Mouse (Mus musculus) forebrain, postnatal 0 days (tissue): ENCODE data around the gene Mmp25. TPM values are rescaled to one million over a fixed set of nuclear protein-coding genes. Genes with fewer than 3 reads are reported as not detected.

Experiments
- ATAC-seq: fragments of 200-750 bp; cut with Nextera tagmentation; 2 replicates; pipeline ENCODE4 v1.8.0; 2017; ENCODE audit warnings: mild to moderate bottlenecking, moderate library complexity
- DNase-seq: peaks from one replicate; pipeline ENCODE4 v3.0.0-alpha.2; 2015
- H3K27ac ChIP-seq: fragments of 300-500 bp; sonication (generic); 2 replicates; pipeline ENCODE4 v1.5.1; 2014; ENCODE audit warnings: low read depth, mild to moderate bottlenecking, antibody characterized with exemption, low read length, moderate library complexity, mixed read lengths
- H3K27me3 ChIP-seq: fragments of 300-500 bp; sonication (generic); 2 replicates; pipeline ENCODE4 v1.6.1; 2014; ENCODE audit warnings: mild to moderate bottlenecking, low read length, mixed read lengths; ENCODE audit not compliant: insufficient read depth
- H3K36me3 ChIP-seq: fragments of 300-500 bp; sonication (generic); 2 replicates; pipeline ENCODE4 v1.6.1; 2014; ENCODE audit warnings: mild to moderate bottlenecking, moderate library complexity; ENCODE audit not compliant: insufficient read depth
- H3K4me1 ChIP-seq: fragments of 300-500 bp; sonication (generic); 2 replicates; pipeline ENCODE4 v1.6.1; 2014; ENCODE audit warnings: antibody characterized with exemption; ENCODE audit not compliant: insufficient read depth
- H3K4me2 ChIP-seq: fragments of 300-500 bp; sonication (generic); 2 replicates; pipeline ENCODE4 v1.6.1; 2014; ENCODE audit warnings: low read depth, mild to moderate bottlenecking, moderate library complexity
- H3K4me3 ChIP-seq: fragments of 300-500 bp; sonication (generic); 2 replicates; pipeline ENCODE4 v1.5.1; 2014; ENCODE audit warnings: low read depth, low read length, mixed read lengths
- H3K9ac ChIP-seq: fragments of 300-500 bp; sonication (generic); 2 replicates; pipeline ENCODE4 v1.6.1; 2014; ENCODE audit warnings: mild to moderate bottlenecking
- H3K9me3 ChIP-seq: fragments of 300-500 bp; sonication (generic); 2 replicates; pipeline ENCODE4 v1.6.1; 2016; ENCODE audit warnings: low read length
- CTCF ChIP-seq: sonication (generic); IDR thresholded peaks from 2 replicates; pipeline ENCODE4 v1.5.1; 2016; ENCODE audit warnings: antibody characterized with exemption, control low read depth, low read depth
- WGBS: fragments of 180-500 bp; shearing (Covaris S2); extraction: QIAGEN DNeasy Blood & Tissue Kit; methylation state at CpG from one replicate; pipeline ENCODE4 v1.1.7; 2014; 5-methylcytosine and 5-hydroxymethylcytosine counted together
- polyA plus RNA-seq: library from polyadenylated mRNA; unstranded; fragments of >200 nt; fragmentation: Nextera tagmentation; extraction: Ambion mirVana; gene quantifications from 2 replicates; pipeline ENCODE4 v1.2.1, GENCODE M21; 2015
- total RNA-seq: library from RNA; depleted of rRNA; stranded (reverse); fragments of >200 nt; gene quantifications from 2 replicates; pipeline ENCODE4 v1.2.3, GENCODE M21; 2014

The Mmp25 gene
- total and polyA plus RNA-seq, 2 experiments from 2014 or later = 0.48 to 1.1 TPM

DNA sequence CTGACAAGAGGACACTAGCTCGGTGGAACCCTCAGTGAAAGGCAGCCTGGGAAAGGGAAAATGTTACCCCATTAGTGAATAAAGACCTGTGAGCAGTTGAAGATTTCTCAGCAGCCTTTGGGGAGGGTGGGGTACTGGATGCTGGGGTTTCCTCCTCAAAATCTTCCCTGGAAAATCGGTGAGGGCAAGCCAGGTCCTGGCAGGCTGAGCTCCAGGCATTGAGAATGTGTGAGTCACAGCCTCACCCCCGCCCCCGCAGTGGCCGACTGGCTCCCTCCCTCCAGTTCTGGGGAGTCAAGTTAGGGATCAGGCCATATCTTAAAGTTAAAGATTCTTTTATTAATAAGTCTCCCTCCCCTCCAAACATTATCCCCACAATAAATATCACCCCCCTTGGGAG, 30.1 kb upstream of the Mmp25 start:
- Histone ChIP-seq H3K4me1 (peaks cover 18% of the 10 kb centered on the region; the same call in 1 of the 2 replicates), H3K4me3 (no peak overlapping the region), H3K27ac (no peak overlapping the region), H3K4me2 (peak overlapping the region; percentile 85; the same call in 1 of the 2 replicates), H3K36me3 (0 out of 2 replicates have a peak, but pooled peaks cover under 1% of the 10 kb centered on the region), H3K9me3 (no peaks in the 10 kb centered on the region), H3K9ac (no peak overlapping the region), H3K27me3 (peaks cover 18% of the 10 kb centered on the region)
- no peak for TF ChIP-seq CTCF
- no peak for ATAC-seq
- DNase-seq = no peak
- 39% methylated on average over 5 of the region's 5 CpGs for WGBS

GRCm38 (mm10) chr17:23674271-23674952, 29.3 kb upstream of the Mmp25 start:
- peak overlapping the region; percentile 71 for H3K4me3 ChIP-seq
- TF ChIP-seq CTCF = no peak
- ATAC-seq (no peak), DNase-seq (no peak)
- H3K9me3 ChIP-seq = no peaks in the 10 kb centered on the region
- peak overlapping the region; percentile 85 for H3K4me2 ChIP-seq
- peak overlapping the region; percentile 72; the same call in 1 of the 2 replicates for H3K9ac ChIP-seq
- H3K36me3 ChIP-seq = 0 out of 2 replicates have a peak, but pooled peaks cover 6% of the 10 kb centered on the region
- WGBS = 38% methylated on average over 9 of the region's 9 CpGs
- no peak overlapping the region for H3K27ac ChIP-seq
- H3K4me1 ChIP-seq = peaks cover 18% of the 10 kb centered on the region; the same call in 1 of the 2 replicates
- H3K27me3 ChIP-seq = peaks cover 11% of the 10 kb centered on the region; the same call in 1 of the 2 replicates

GRCm38 (mm10) chr17:23673424-23674073, 28.5 kb upstream of the Mmp25 start, which contains the start of the genes Hcfc1r1 and Thoc6:
TSS of gene Hcfc1r1 (plus strand) at chr17:23673596.
TSS of gene Thoc6 (minus strand) at chr17:23673882.
- H3K4me1 ChIP-seq = peaks cover 18% of the 10 kb centered on the region; the same call in 1 of the 2 replicates

DNA sequence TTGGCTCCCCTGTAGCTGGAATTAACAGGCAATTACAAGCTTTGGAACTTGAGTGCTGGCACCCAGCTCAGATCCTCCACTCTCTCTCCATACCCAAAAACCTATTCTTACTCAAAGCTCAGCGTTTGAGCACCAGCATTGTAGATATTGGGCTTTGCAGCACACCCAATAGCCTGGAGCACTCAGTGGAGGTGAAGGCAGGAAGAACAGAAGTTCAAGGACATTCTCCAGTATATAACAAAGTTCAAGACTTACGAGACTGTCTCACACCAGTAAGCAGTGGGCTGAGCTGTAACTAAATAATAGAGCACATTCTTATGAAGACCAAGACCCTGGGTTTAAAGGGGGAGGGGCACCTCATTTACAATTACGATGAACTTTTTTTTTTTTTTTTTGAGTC, 27.7 kb upstream of the Mmp25 start:
- ATAC-seq = no peak

More at GRCm38 (mm10) chr17:23673424-23674073, 28.5 kb upstream of the Mmp25 start, which contains the start of the genes Hcfc1r1 and Thoc6:
- H3K9me3 ChIP-seq = no peaks in the 10 kb centered on the region
- H3K4me3 ChIP-seq = peak within 1 kb of the TSS; percentile 71
- under 1% methylated on average over 45 of the region's 45 CpGs for WGBS
- H3K36me3 ChIP-seq = peaks cover 14% of the 10 kb centered on the region; the same call in 1 of the 2 replicates
- peak within 1 kb of the TSS; percentile 85 for H3K4me2 ChIP-seq
- ATAC-seq (peak; percentile 98), DNase-seq (peak; percentile 97)
- H3K9ac ChIP-seq = peak within 1 kb of the TSS; percentile 72
- H3K27ac ChIP-seq = peak within 1 kb of the TSS; percentile 85
- 0 out of 2 replicates have a peak, but pooled peaks cover 3% of the 10 kb centered on the region for H3K27me3 ChIP-seq
- no peak for TF ChIP-seq CTCF

DNA sequence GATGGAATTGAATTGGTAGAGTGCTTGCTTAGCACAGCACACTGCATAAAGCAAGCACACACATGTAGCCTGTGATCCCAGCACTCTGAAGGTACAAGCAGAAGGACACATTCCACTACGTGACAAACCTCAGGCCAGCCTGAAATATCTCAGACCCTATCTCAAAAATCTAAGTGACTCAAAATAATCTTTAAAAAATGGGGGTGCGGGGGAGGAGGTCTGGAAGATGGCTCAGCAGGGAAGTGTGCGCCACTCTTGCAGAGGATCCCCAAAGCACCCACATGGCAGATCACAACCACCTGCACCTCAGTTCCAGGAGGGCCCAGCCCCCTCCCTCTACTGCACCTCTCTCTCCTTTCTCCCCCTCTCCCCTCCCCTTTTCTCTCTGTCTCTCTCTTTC, 26.4 kb upstream of the Mmp25 start:
- ATAC-seq = no peak

More for the DNA sequence above, 27.7 kb upstream of the Mmp25 start:
- Histone ChIP-seq H3K27ac (no peak overlapping the region), H3K4me1 (peaks cover 18% of the 10 kb centered on the region; the same call in 1 of the 2 replicates), H3K9me3 (no peaks in the 10 kb centered on the region), H3K4me3 (peak overlapping the region; percentile 71), H3K9ac (peak overlapping the region; percentile 72; the same call in 1 of the 2 replicates), H3K4me2 (peak overlapping the region; percentile 85), H3K36me3 (peaks cover 15% of the 10 kb centered on the region), H3K27me3 (0 out of 2 replicates have a peak, but pooled peaks cover 3% of the 10 kb centered on the region)
- WGBS = 71% methylated on average over 3 of the region's 3 CpGs
- TF ChIP-seq CTCF = no peak; the same call in 1 of the 2 replicates
- DNase-seq = no peak

DNA sequence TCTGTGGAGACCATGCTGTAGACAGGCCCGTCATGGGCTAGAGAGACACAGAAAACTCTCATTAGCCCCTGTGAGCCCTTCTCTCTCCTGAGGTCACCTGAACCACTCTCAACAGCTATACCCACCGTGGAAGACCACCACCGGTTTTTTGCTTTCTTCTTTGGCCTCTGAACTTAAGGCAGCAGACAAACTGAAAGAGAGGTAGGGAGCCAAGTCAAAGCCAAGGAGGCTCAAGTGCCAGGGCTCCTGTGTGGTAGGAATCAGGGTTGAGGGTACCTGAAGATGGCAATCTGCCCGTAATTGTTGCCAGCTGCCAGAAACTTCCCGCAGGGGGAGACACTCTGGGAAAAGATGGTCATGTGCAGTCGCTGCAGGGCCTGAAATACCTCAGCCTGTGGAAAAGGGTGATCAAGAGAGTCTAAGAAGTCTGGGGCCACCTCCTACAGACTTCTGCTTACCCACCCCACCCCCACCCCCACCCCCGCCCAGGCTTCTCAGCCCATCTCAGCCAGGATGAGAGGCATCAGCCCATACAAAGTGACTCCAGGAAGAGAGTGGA, 25.5 kb upstream of the Mmp25 start:
- 94% methylated on average over 7 of the region's 7 CpGs for WGBS
- H3K27ac ChIP-seq = no peak overlapping the region
- 0 out of 2 replicates have a peak, but pooled peaks cover 8% of the 10 kb centered on the region for H3K4me1 ChIP-seq
- H3K9me3 ChIP-seq = no peaks in the 10 kb centered on the region
- TF ChIP-seq CTCF = no peak
- no peak for ATAC-seq
- H3K4me2 ChIP-seq = no peak overlapping the region
- peaks cover 25% of the 10 kb centered on the region for H3K36me3 ChIP-seq
- no peak for DNase-seq
- no peak overlapping the region for H3K9ac ChIP-seq
- no peak overlapping the region for H3K4me3 ChIP-seq
- H3K27me3 ChIP-seq = no peaks in the 10 kb centered on the region

More for the DNA sequence above, 26.4 kb upstream of the Mmp25 start:
- 0 out of 2 replicates have a peak, but pooled peaks cover 3% of the 10 kb centered on the region for H3K27me3 ChIP-seq
- DNase-seq = no peak
- WGBS = 100% methylated on average over 3 of the region's 3 CpGs
- peaks cover 21% of the 10 kb centered on the region for H3K36me3 ChIP-seq
- H3K27ac ChIP-seq = no peak overlapping the region
- H3K9me3 ChIP-seq = no peaks in the 10 kb centered on the region
- H3K4me1 ChIP-seq = peaks cover 14% of the 10 kb centered on the region; the same call in 1 of the 2 replicates
- H3K4me3 ChIP-seq = no peak overlapping the region
- H3K9ac ChIP-seq = no peak overlapping the region
- H3K4me2 ChIP-seq = no peak overlapping the region
- no peak for TF ChIP-seq CTCF
